Mouse (Mus musculus) kidney, postnatal 0 days (tissue): ENCODE measurements around the gene Rasl10b. TPM values are rescaled to one million over a fixed set of nuclear protein-coding genes. Genes with fewer than 3 reads are reported as not detected.

Source experiments
- ATAC-seq: fragments of 200-750 bp; cut with Nextera tagmentation; replicated peaks from 2 replicates; pipeline ENCODE4 v1.8.0; 2017; ENCODE audit warnings: low read depth, moderate number of reproducible peaks, moderate TSS enrichment, moderate library complexity; ENCODE audit not compliant: low FRiP score
- DNase-seq: peaks from one replicate; pipeline ENCODE4 v3.0.0-alpha.2; 2016; ENCODE audit warnings: low spot score
- H3K27ac ChIP-seq: fragments of 300-500 bp; sonication (generic); 2 replicates; pipeline ENCODE4 v1.5.1; 2014; ENCODE audit warnings: mild to moderate bottlenecking
- H3K27me3 ChIP-seq: fragments of 300-500 bp; sonication (generic); 2 replicates; pipeline ENCODE4 v1.6.1; 2014; ENCODE audit warnings: low read length, mixed read lengths; ENCODE audit not compliant: insufficient read depth
- H3K36me3 ChIP-seq: fragments of 300-500 bp; sonication (generic); 2 replicates; pipeline ENCODE4 v1.6.1; 2014; ENCODE audit warnings: low read length, mixed read lengths; ENCODE audit not compliant: insufficient read depth
- H3K4me1 ChIP-seq: fragments of 300-500 bp; sonication (generic); replicated peaks from 2 replicates; pipeline ENCODE4 v1.6.1; 2014; ENCODE audit warnings: antibody characterized with exemption, low read length, mixed read lengths; ENCODE audit not compliant: insufficient read depth
- H3K4me2 ChIP-seq: fragments of 300-500 bp; sonication (generic); 2 replicates; pipeline ENCODE4 v1.6.1; 2014; ENCODE audit warnings: mild to moderate bottlenecking, low read length, moderate library complexity, mixed read lengths
- H3K4me3 ChIP-seq: fragments of 300-500 bp; sonication (generic); replicated peaks from 2 replicates; pipeline ENCODE4 v1.5.1; 2014; ENCODE audit warnings: low read depth, low read length
- H3K9ac ChIP-seq: fragments of 300-500 bp; sonication (generic); 2 replicates; pipeline ENCODE4 v1.6.1; 2014; ENCODE audit warnings: low read depth, low read length
- H3K9me3 ChIP-seq: fragments of 300-500 bp; sonication (generic); replicated peaks from 2 replicates; pipeline ENCODE4 v1.6.1; 2016; ENCODE audit warnings: low read length, inconsistent platforms, mixed read lengths
- CTCF ChIP-seq: IDR thresholded peaks from 2 replicates; pipeline ENCODE4 v1.5.1; 2016; ENCODE audit warnings: antibody characterized with exemption, low read depth, mild to moderate bottlenecking, moderate library complexity
- WGBS: fragments of 180-500 bp; shearing (Covaris S2); extraction: QIAGEN DNeasy Blood & Tissue Kit; methylation state at CpG from one replicate; pipeline ENCODE4 v1.1.7; 2014; 5-methylcytosine and 5-hydroxymethylcytosine counted together
- polyA plus RNA-seq: library from polyadenylated mRNA; unstranded; fragments of >200 nt; fragmentation: Nextera tagmentation; extraction: Ambion mirVana; gene quantifications from 2 replicates; pipeline ENCODE4 v1.2.1, GENCODE M21; 2015

Gene Rasl10b
- polyA plus RNA-seq, 1 experiment from 2014 or later, result 0.49 TPM

DNA sequence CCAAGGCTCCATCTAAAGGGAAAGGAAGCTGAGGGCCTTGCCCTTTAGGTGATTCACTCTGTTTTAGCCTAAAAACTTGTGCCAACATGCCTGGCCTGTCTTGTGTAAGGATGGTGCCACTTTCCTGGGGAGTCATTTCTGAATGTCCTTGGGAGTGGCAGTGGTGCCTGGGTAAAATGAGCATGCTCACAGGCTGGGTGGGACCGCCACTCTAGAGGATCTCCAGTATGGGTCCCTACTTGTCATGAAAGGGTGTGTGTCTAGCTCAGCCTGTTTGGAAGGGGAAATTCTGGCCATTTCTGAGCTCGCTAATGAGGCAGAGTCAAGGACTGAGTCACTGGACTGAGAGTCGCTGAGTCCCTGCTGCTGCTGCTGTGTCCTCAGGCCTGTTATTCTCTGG, 46.7 kb downstream of the Rasl10b start:
- Histone ChIP-seq H3K27me3 (no peaks in the 10 kb centered on the region), H3K4me2 (no peak overlapping the region), H3K9me3 (no peaks in the 10 kb centered on the region), H3K9ac (no peak overlapping the region), H3K4me1 (no peaks in the 10 kb centered on the region), H3K36me3 (no peaks in the 10 kb centered on the region), H3K27ac (no peak overlapping the region), H3K4me3 (no peak overlapping the region)
- DNase-seq (no peak), ATAC-seq (no peak)
- 82% methylated on average over 3 of the region's 3 CpGs for WGBS
- TF ChIP-seq CTCF, result no peak

DNA sequence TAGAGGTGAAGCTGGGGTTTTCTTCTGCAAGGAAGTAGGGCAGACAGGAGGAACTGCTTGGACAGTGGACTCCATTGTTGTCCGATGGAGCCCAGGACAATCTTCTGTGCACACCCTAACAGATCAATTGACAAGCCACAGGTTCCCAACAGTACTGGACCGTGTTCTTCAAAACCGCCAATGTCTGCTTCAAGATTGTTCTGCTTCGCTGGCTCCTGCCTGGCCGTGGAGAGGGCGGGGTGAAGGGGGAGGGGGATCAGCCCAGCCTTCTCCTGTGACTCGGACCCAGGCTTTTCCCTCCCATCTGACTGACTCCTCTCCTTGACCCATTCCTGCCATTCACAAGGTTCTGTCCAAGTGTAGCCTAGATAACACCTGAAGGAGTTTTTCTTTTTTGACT, 48.3 kb downstream of the Rasl10b start:
- ATAC-seq (no peak), DNase-seq (no peak)
- no peak overlapping the region for H3K4me2 ChIP-seq
- no peak overlapping the region for H3K4me3 ChIP-seq
- 0 out of 2 replicates have a peak, but pooled peaks cover under 1% of the 10 kb centered on the region for H3K4me1 ChIP-seq
- H3K9me3 ChIP-seq, result no peaks in the 10 kb centered on the region
- WGBS, result 37% methylated on average over 7 of the region's 7 CpGs
- H3K27ac ChIP-seq, result no peak overlapping the region
- no peak overlapping the region for H3K9ac ChIP-seq
- no peak for TF ChIP-seq CTCF
- no peaks in the 10 kb centered on the region for H3K36me3 ChIP-seq
- no peaks in the 10 kb centered on the region for H3K27me3 ChIP-seq

DNA sequence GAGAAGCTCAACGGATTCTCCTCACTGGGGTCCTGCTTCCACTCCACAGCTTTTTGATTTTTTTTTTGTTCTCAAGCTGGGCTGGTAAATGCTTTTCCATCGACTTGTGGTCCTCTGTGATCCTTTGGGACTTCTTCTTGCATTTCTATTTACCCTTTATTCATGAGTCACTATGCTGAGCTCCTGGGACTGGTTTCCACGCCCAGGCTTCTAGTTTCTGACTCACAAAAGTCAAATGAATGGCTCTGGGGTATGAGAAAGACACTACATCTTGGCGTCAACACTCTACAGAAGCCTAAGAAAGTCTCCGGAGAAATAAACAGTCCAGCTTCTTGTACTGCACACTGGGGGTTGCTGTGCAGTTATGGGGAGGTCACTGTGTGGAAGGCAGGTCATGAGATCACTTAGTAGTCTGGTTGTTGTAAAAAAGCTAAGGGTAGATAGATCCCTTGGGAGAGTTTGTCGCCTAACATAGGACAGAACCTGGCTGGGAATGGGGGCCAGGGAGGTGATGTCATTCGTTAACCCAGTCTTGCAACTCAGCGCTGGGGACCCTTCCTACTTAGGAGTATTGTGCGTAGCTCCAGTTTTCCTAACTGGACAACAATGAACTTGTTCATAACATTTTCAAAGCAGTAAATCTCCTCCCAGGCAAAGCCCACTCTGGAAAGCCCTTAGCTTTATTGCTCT, 49.1 kb downstream of the Rasl10b start:
- Histone ChIP-seq H3K27ac (no peak overlapping the region), H3K9ac (no peak overlapping the region), H3K9me3 (no peaks in the 10 kb centered on the region), H3K4me3 (no peak overlapping the region), H3K4me2 (no peak overlapping the region), H3K4me1 (peaks cover 5% of the 10 kb centered on the region; the same call in 1 of the 2 replicates), H3K36me3 (no peaks in the 10 kb centered on the region), H3K27me3 (no peaks in the 10 kb centered on the region)
- ATAC-seq, result no peak
- no peak for DNase-seq
- 53% methylated on average over 9 of the region's 9 CpGs for WGBS
- no peak for TF ChIP-seq CTCF

DNA sequence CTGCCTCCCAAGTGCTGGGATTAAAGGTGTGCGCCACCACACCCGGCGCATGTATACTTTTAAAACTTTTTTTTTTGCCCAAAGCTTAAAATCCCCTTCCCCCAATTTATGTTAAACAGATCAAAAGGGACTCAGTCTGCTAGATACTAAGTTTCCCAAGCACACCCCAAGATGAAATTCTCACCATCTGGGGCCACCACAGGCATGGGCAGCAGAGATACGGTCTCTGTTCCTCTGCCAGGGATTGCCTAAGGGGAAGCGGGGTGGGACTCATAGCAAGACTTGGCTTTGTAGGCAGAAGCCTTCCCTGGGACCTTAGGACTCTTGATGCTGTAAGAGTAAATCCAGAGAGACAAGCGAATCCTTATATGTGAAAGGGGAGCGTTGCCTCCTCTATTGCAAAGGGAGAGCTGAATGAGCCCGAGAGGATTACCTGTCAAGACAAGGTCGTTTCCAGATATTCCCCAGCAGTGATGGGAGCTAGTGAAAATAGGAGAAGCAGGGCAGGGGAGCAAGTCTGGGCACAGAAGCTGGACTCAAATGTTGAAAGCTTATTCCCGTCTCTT, 52.6 kb downstream of the Rasl10b start:
- no peak overlapping the region for H3K4me3 ChIP-seq
- DNase-seq (no peak), ATAC-seq (no peak)
- peaks cover 3% of the 10 kb centered on the region; the same call in 1 of the 2 replicates for H3K27me3 ChIP-seq
- no peaks in the 10 kb centered on the region for H3K36me3 ChIP-seq
- H3K27ac ChIP-seq, result no peak overlapping the region
- 77% methylated on average over 10 of the region's 10 CpGs for WGBS
- peaks cover 5% of the 10 kb centered on the region; the same call in 1 of the 2 replicates for H3K4me1 ChIP-seq
- H3K9me3 ChIP-seq, result no peaks in the 10 kb centered on the region
- H3K9ac ChIP-seq, result no peak overlapping the region
- peak overlapping the region; percentile 97; the same call in 1 of the 2 replicates for H3K4me2 ChIP-seq
- TF ChIP-seq CTCF, result no peak

DNA sequence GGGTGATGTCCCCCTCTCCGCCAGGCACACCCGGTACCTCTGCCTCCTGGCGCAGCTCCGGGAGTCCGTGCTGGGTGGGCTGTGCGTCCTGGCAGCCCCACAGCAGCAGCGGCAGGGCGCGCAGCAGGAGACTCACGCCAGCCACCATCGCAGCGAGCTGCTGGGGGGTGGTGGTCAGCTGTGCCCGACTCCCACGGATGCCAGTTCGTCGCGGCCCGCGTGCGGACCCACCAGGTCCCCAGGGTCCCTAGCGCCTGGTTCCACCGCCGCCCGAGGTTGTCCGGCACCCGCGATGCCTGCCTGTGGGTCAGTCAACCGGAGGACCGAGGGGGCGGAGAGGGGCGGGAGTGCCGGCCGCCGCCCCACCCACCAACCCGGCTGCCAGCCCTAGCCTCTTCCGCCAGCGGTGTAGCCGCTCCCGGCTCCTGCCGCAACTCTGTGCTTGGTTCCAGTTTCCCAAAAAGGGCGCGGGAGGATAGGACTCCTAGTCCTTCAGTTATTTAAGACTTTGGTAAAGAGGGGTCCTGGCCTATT, 53.8 kb downstream of the Rasl10b start, which contains the start of gene Mmp28:
TSS of gene Mmp28 (minus strand) at position 361 of the 534 bp plus-strand sequence.
- TF ChIP-seq CTCF, result no peak
- 0% methylated on average over 40 of the region's 42 CpGs for WGBS
- Histone ChIP-seq H3K36me3 (no peaks in the 10 kb centered on the region), H3K4me1 (peaks cover 5% of the 10 kb centered on the region; the same call in 1 of the 2 replicates), H3K27me3 (peaks cover 3% of the 10 kb centered on the region; the same call in 1 of the 2 replicates), H3K27ac (no peak within 1 kb of the TSS), H3K9ac (peak within 1 kb of the TSS; percentile 60), H3K4me2 (peak within 1 kb of the TSS; percentile 97), H3K9me3 (no peaks in the 10 kb centered on the region), H3K4me3 (peak within 1 kb of the TSS; percentile 59)
- DNase-seq (peak; percentile 67), ATAC-seq (peak; percentile 46; the same call in 1 of the 2 replicates)

DNA sequence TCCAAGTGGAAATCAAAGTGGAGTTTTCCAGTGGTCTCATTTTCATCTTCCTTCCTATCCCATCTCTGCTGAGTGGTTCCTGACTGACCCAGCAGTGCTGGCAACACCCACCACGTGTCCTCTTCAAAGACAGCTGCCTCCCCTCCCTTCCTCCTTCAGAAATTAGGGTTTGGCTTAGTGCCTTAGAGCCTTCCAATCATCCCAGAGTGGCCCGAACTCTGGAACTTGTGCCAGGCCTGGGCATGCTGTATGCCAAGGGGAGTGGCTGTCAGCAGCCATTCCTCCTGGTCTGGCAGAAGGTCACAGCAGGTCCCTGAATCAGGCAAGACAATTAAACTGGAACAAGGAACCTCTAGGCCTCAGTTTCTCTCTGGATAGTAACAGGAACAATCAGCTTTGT, 57.0 kb downstream of the Rasl10b start:
- no peak for TF ChIP-seq CTCF
- ATAC-seq (no peak), DNase-seq (no peak)
- 13% methylated on average over 2 of the region's 2 CpGs for WGBS
- H3K27me3 ChIP-seq, result peaks cover 3% of the 10 kb centered on the region; the same call in 1 of the 2 replicates
- H3K9ac ChIP-seq, result no peak overlapping the region
- no peak overlapping the region for H3K4me2 ChIP-seq
- no peaks in the 10 kb centered on the region for H3K36me3 ChIP-seq
- no peak overlapping the region for H3K27ac ChIP-seq
- peaks cover 5% of the 10 kb centered on the region; the same call in 1 of the 2 replicates for H3K4me1 ChIP-seq
- no peaks in the 10 kb centered on the region for H3K9me3 ChIP-seq
- H3K4me3 ChIP-seq, result no peak overlapping the region
